Mouse (Mus musculus): ENCODE measurements around the gene Lrrc27.
A peak's percentile ranks its signal among the peaks of the same experiment; 100 is the strongest.

Lrrc27 gene

GRCm38 (mm10) chr7:139239432-139239831 is 26.6 kb downstream of the Lrrc27 start:
- DNase-seq (ENCODE audit: low spot score in 2 of 2) = no peak

- peak in 1 of 2 experiments; percentile 44 for DNase-seq (ENCODE audit: low spot score in 2 of 2)
These were observed 33.3 kb downstream of the Lrrc27 start for GRCm38 (mm10) chr7:139246086-139246485.

GRCm38 (mm10) chr7:139246931-139247880 is 34.4 kb downstream of the Lrrc27 start:
- DNase-seq (ENCODE audit: low spot score in 2 of 2) = peak; percentile 58 to 64

GRCm38 (mm10) chr7:139247881-139248614 is 35.3 kb downstream of the Lrrc27 start, which contains the start of gene Pwwp2b:
TSS of gene Pwwp2b (plus strand) at chr7:139248482.
- peak; percentile 80 to 81 for DNase-seq (ENCODE audit: low spot score in 2 of 2)

- DNase-seq (ENCODE audit: low spot score in 2 of 2) = peak; percentile 28 to 37
These were observed 36.0 kb downstream of the Lrrc27 start for GRCm38 (mm10) chr7:139248615-139249405.

- DNase-seq (ENCODE audit: low spot score in 2 of 2) = no peak
These were observed 36.8 kb downstream of the Lrrc27 start for GRCm38 (mm10) chr7:139249406-139250210.

- peak; percentile 53 to 62 for DNase-seq (ENCODE audit: low spot score in 2 of 2)
These were observed 39.1 kb downstream of the Lrrc27 start for GRCm38 (mm10) chr7:139251881-139252301.

- no peak for DNase-seq (ENCODE audit: low spot score in 2 of 2)
These were observed 39.8 kb downstream of the Lrrc27 start for GRCm38 (mm10) chr7:139252566-139252965.

GRCm38 (mm10) chr7:139252986-139253385 is 40.2 kb downstream of the Lrrc27 start:
- DNase-seq (ENCODE audit: low spot score in 2 of 2) = peak in 1 of 2 experiments; percentile 52

GRCm38 (mm10) chr7:139253462-139253861 is 40.7 kb downstream of the Lrrc27 start:
- DNase-seq (ENCODE audit: low spot score in 2 of 2) = no peak

GRCm38 (mm10) chr7:139254626-139255025 is 41.8 kb downstream of the Lrrc27 start:
- no peak for DNase-seq (ENCODE audit: low spot score in 2 of 2)

- peak; percentile 80 to 84 for DNase-seq (ENCODE audit: low spot score in 2 of 2)
These were observed 45.2 kb downstream of the Lrrc27 start for GRCm38 (mm10) chr7:139257752-139258542.

- DNase-seq (ENCODE audit: low spot score in 2 of 2) = no peak
These were observed 51.5 kb downstream of the Lrrc27 start for GRCm38 (mm10) chr7:139264337-139264736.

- no peak for DNase-seq (ENCODE audit: low spot score in 2 of 2)
These were observed 52.8 kb downstream of the Lrrc27 start for GRCm38 (mm10) chr7:139265634-139266033.

GRCm38 (mm10) chr7:139266431-139266830 is 53.6 kb downstream of the Lrrc27 start:
- no peak for DNase-seq (ENCODE audit: low spot score in 2 of 2)

GRCm38 (mm10) chr7:139266886-139267870 is 54.4 kb downstream of the Lrrc27 start:
- DNase-seq (ENCODE audit: low spot score in 2 of 2) = peak in 1 of 2 experiments; percentile 66

- no peak for DNase-seq (ENCODE audit: low spot score in 2 of 2)
These were observed 58.0 kb downstream of the Lrrc27 start for GRCm38 (mm10) chr7:139270738-139271137.

GRCm38 (mm10) chr7:139271871-139272270 is 59.1 kb downstream of the Lrrc27 start:
- DNase-seq (ENCODE audit: low spot score in 2 of 2) = no peak
